Comparison of ENCODE assay signal across 8 mouse cellular contexts in genomic region chr6:83032769-83033191, GRCm38 (mm10). TPM values are rescaled to one million over a fixed set of nuclear protein-coding genes. Genes with fewer than 3 reads are reported as not detected.
DNase-seq lines count a peak whose midpoint lies in the region; ATAC-seq and TF ChIP-seq lines count a peak whose summit lies in the region.

No protein-coding gene starts in this region.

- TF ChIP-seq EP300 in MEL (IDR thresholded peaks at IDR 0.05; ENCODE audit: low read depth in 1 of 2, low read length in 2 of 2): no peak

- peak overlapping the region; percentile 82 for H3ac ChIP-seq in C2C12 (ENCODE audit: control insufficient read depth, insufficient read length, low read depth)

- H3K79me2 ChIP-seq in C2C12 (ENCODE audit: control insufficient read depth, insufficient read depth) (peaks cover 67% of the 10 kb centered on the region), MEL (ENCODE audit: control insufficient read depth, insufficient read depth, low read length, poor library complexity) (peaks cover 9% of the 10 kb centered on the region)

- peak overlapping the region; percentile 84 for H3K4me2 ChIP-seq in hindbrain, postnatal 0 days (ENCODE audit: low read depth, low read length)
- H3K4me2 ChIP-seq in neural tube, embryonic 13.5 days: peak overlapping the region; percentile 82

- H3K4me3 ChIP-seq in C2C12 (ENCODE audit: insufficient read depth, poor library complexity, severe bottlenecking): peak overlapping the region; percentile 79
- peak overlapping the region; percentile 94 to 98 for H3K4me3 ChIP-seq in MEL (ENCODE audit: control insufficient read depth in 1 of 2, insufficient read depth in 1 of 2, low read depth in 2 of 2, low read length in 2 of 2)
- peak overlapping the region; percentile 47 for H3K4me3 ChIP-seq in hindbrain, postnatal 0 days (ENCODE audit: low read length)
- peak overlapping the region; percentile 46 for H3K4me3 ChIP-seq in neural tube, embryonic 13.5 days

- peaks cover 0 to 5% of the 10 kb centered on the region in 2 experiments; a peak in 2 of 4 replicates for H3K4me1 ChIP-seq in MEL (ENCODE audit: control insufficient read depth in 1 of 2, insufficient read depth in 2 of 2, low read length in 2 of 2)
- H3K4me1 ChIP-seq in hindbrain, postnatal 0 days (ENCODE audit: insufficient read depth, low read length): 0 out of 2 replicates have a peak, but pooled peaks cover 8% of the 10 kb centered on the region
- H3K4me1 ChIP-seq in neural tube, embryonic 13.5 days (replicated peaks): peaks cover 22% of the 10 kb centered on the region

- no peaks in the 10 kb centered on the region for H3K27me3 ChIP-seq in C2C12 (ENCODE audit: control insufficient read depth, insufficient read depth, insufficient read length)
- no peaks in the 10 kb centered on the region; a peak in 1 of 4 replicates for H3K27me3 ChIP-seq in MEL (ENCODE audit: control insufficient read depth in 1 of 2, insufficient read depth in 2 of 2, low read length in 2 of 2)
- peaks cover 25% of the 10 kb centered on the region; the same call in 1 of the 2 replicates for H3K27me3 ChIP-seq in hindbrain, postnatal 0 days (ENCODE audit: insufficient read depth, low read length)
- H3K27me3 ChIP-seq in neural tube, embryonic 13.5 days: peaks cover 62% of the 10 kb centered on the region

- ATAC-seq in erythroblast, adult 5-6 weeks (replicated peaks; ENCODE audit: low FRiP score, poor library complexity, severe bottlenecking): peak; percentile 78
- ATAC-seq in hindbrain, postnatal 0 days: peak; percentile 46
- peak; percentile 44 for ATAC-seq in neural tube, embryonic 13.5 days (ENCODE audit: low read depth)

- no peak for TF ChIP-seq CTCF in C2C12 (IDR thresholded peaks at IDR 0.05; ENCODE audit: control insufficient read depth, insufficient read depth, insufficient read length)
- no peak for TF ChIP-seq CTCF in MEL (IDR thresholded peaks at IDR 0.05 in 2 of 3, conservative IDR thresholded peaks at IDR 0.05 in 1 of 3; ENCODE audit: control insufficient read depth in 1 of 3, insufficient read depth in 1 of 3, low read depth in 2 of 3, low read length in 3 of 3, poor library complexity in 1 of 3, severe bottlenecking in 1 of 3)
- TF ChIP-seq CTCF in hindbrain, postnatal 0 days (IDR thresholded peaks at IDR 0.05; ENCODE audit: low read depth): peak; percentile 26; the same call in 1 of the 2 replicates

- H3K9me3 ChIP-seq in MEL (replicated peaks; ENCODE audit: insufficient read depth, low read length): no peaks in the 10 kb centered on the region
- H3K9me3 ChIP-seq in hindbrain, postnatal 0 days (ENCODE audit: low read length): no peaks in the 10 kb centered on the region
- H3K9me3 ChIP-seq in neural tube, embryonic 13.5 days: no peaks in the 10 kb centered on the region

- TF ChIP-seq POLR2A in MEL (IDR thresholded peaks at IDR 0.05; ENCODE audit: control insufficient read depth in 1 of 2, insufficient read depth in 1 of 2, low read depth in 1 of 2, low read length in 2 of 2, poor library complexity in 1 of 2): no peak; a peak in 1 of 4 replicates

- no peak for TF ChIP-seq RAD21 in MEL (IDR thresholded peaks at IDR 0.05; ENCODE audit: low read depth, low read length)

- H3K9ac ChIP-seq in MEL (ENCODE audit: control insufficient read depth, low read depth, low read length, poor library complexity, severe bottlenecking): peak overlapping the region; percentile 96
- H3K9ac ChIP-seq in hindbrain, postnatal 0 days (replicated peaks; ENCODE audit: low read length): peak overlapping the region; percentile 40; the same call in 1 of the 2 replicates
- peak overlapping the region; percentile 65 for H3K9ac ChIP-seq in neural tube, embryonic 13.5 days

- under 1% methylated on average over 30 of the region's 31 CpGs for WGBS in hindbrain, postnatal 0 days
- under 1% methylated on average over 31 of the region's 31 CpGs for WGBS in neural tube, embryonic 13.5 days

- peak overlapping the region; percentile 56 for H3K27ac ChIP-seq in MEL (ENCODE audit: control insufficient read depth, low read depth, low read length)
- no peak overlapping the region for H3K27ac ChIP-seq in hindbrain, postnatal 0 days
- no peak overlapping the region for H3K27ac ChIP-seq in neural tube, embryonic 13.5 days (replicated peaks)

- peaks cover 41% of the 10 kb centered on the region for H3K36me3 ChIP-seq in C2C12 (ENCODE audit: control insufficient read depth, insufficient read depth)
- peaks cover 0 to 4% of the 10 kb centered on the region in 2 experiments; a peak in 2 of 4 replicates for H3K36me3 ChIP-seq in MEL (ENCODE audit: control insufficient read depth in 1 of 2, insufficient read depth in 2 of 2, low read length in 2 of 2)
- no peaks in the 10 kb centered on the region for H3K36me3 ChIP-seq in hindbrain, postnatal 0 days (ENCODE audit: insufficient read depth, low read length)
- no peaks in the 10 kb centered on the region for H3K36me3 ChIP-seq in neural tube, embryonic 13.5 days

- peak; percentile 62 for DNase-seq in MEL (ENCODE audit: low read depth, low spot score)
- DNase-seq in hindbrain, postnatal 0 days (ENCODE audit: low spot score): peak; percentile 15
- peak; percentile 50 for DNase-seq in lung, adult 18-20 months
- peak; percentile 50 for DNase-seq in urinary bladder, postnatal 14 days (ENCODE audit: low spot score)
- DNase-seq in layer of hippocampus, postnatal 25 days (ENCODE audit: extremely low spot score in 1 of 2, low spot score in 1 of 2): no peak

- H3K79me3 ChIP-seq in C2C12 (ENCODE audit: low read depth): peaks cover 38% of the 10 kb centered on the region

RNA-seq across cellular contexts. Expression of gene Dok1, which starts 0.5 kb away (rescaled TPM):
- polyA plus RNA-seq in C2C12 (2012; fragmentation: generic; extraction: Trizol) (80.8 TPM), MEL (2012; ENCODE audit: insufficient read depth in 1 of 2, insufficient read length in 2 of 2, low read depth in 1 of 2, low replicate concordance in 2 of 2, missing spikeins in 1 of 2) (10 to 100 TPM in 1 of 2 experiments, not detected in 1; 22.3 TPM)
- 17.9 and 18.7 TPM in 2 replicates for total RNA-seq in MEL (2012; rRNA removed)
- total RNA-seq in erythroblast, adult 5-6 weeks (2015; ENCODE audit: low replicate concordance): 11.3 and 19.4 TPM in 2 replicates
- total RNA-seq in erythroblast, adult 5-6 weeks (2017; ENCODE audit: low replicate concordance): 23.9 and 24.7 TPM in 2 replicates
- total RNA-seq in hindbrain, postnatal 0 days (2014; rRNA removed): 4.3 and 15.4 TPM in 2 replicates
- 1.8 and 2.5 TPM in 2 replicates for polyA plus RNA-seq in hindbrain, postnatal 0 days (2015; fragmentation: Nextera tagmentation; extraction: Ambion mirVana)
- 3.6 and 6.1 TPM in 2 replicates for polyA plus RNA-seq in neural tube, embryonic 13.5 days (2015; fragmentation: Nextera tagmentation; extraction: Ambion mirVana)
- 1 to 10 TPM; 1.9 to 2.5 TPM for total RNA-seq in layer of hippocampus, postnatal 25 days (2021)

RNA-seq across cellular contexts. Expression of gene Loxl3, which starts 1.2 kb away (rescaled TPM):
- 23.0 TPM for polyA plus RNA-seq in C2C12 (2012; fragmentation: generic; extraction: Trizol)
- total RNA-seq in MEL (2012; rRNA removed): 0.77 and 0.78 TPM in 2 replicates
- polyA plus RNA-seq in MEL (2012; ENCODE audit: insufficient read depth in 1 of 2, insufficient read length in 2 of 2, low read depth in 1 of 2, low replicate concordance in 2 of 2, missing spikeins in 1 of 2): 1 to 10 TPM in 1 of 2 experiments, not detected in 1; 1.0 TPM
- 1.5 and 2.9 TPM in 2 replicates for total RNA-seq in erythroblast, adult 5-6 weeks (2015; ENCODE audit: low replicate concordance)
- total RNA-seq in erythroblast, adult 5-6 weeks (2017; ENCODE audit: low replicate concordance): 3.2 and 3.6 TPM in 2 replicates
- 4.6 and 6.1 TPM in 2 replicates for total RNA-seq in hindbrain, postnatal 0 days (2014; rRNA removed)
- polyA plus RNA-seq in hindbrain, postnatal 0 days (2015; fragmentation: Nextera tagmentation; extraction: Ambion mirVana): 5.4 and 5.6 TPM in 2 replicates
- 7.9 and 10.4 TPM in 2 replicates for polyA plus RNA-seq in neural tube, embryonic 13.5 days (2015; fragmentation: Nextera tagmentation; extraction: Ambion mirVana)
- 1 to 10 TPM; 3.3 to 3.9 TPM for total RNA-seq in layer of hippocampus, postnatal 25 days (2021)

RNA-seq across cellular contexts. Expression of gene Aup1, which starts 21.5 kb away (rescaled TPM):
- polyA plus RNA-seq in C2C12 (2012; fragmentation: generic; extraction: Trizol) (166 TPM), MEL (2012; ENCODE audit: insufficient read depth in 1 of 2, insufficient read length in 2 of 2, low read depth in 1 of 2, low replicate concordance in 2 of 2, missing spikeins in 1 of 2) (100 to 1,000 TPM in 1 of 2 experiments, not detected in 1; 500 TPM)
- total RNA-seq in MEL (2012; rRNA removed): 206 and 259 TPM in 2 replicates
- total RNA-seq in erythroblast, adult 5-6 weeks (2015; ENCODE audit: low replicate concordance): 197 and 242 TPM in 2 replicates
- total RNA-seq in erythroblast, adult 5-6 weeks (2017; ENCODE audit: low replicate concordance): 212 and 218 TPM in 2 replicates
- total RNA-seq in hindbrain, postnatal 0 days (2014; rRNA removed): 185 and 219 TPM in 2 replicates
- polyA plus RNA-seq in hindbrain, postnatal 0 days (2015; fragmentation: Nextera tagmentation; extraction: Ambion mirVana): 136 and 148 TPM in 2 replicates
- 169 and 179 TPM in 2 replicates for polyA plus RNA-seq in neural tube, embryonic 13.5 days (2015; fragmentation: Nextera tagmentation; extraction: Ambion mirVana)
- total RNA-seq in layer of hippocampus, postnatal 25 days (2021): 100 to 1,000 TPM; 115 to 121 TPM

RNA-seq across cellular contexts. Expression of gene Htra2, which starts 22.3 kb away (rescaled TPM):
- polyA plus RNA-seq in C2C12 (2012; fragmentation: generic; extraction: Trizol) (119 TPM), MEL (2012; ENCODE audit: insufficient read depth in 1 of 2, insufficient read length in 2 of 2, low read depth in 1 of 2, low replicate concordance in 2 of 2, missing spikeins in 1 of 2) (100 to 1,000 TPM in 1 of 2 experiments, not detected in 1; 133 TPM)
- 95.1 and 107 TPM in 2 replicates for total RNA-seq in MEL (2012; rRNA removed)
- total RNA-seq in erythroblast, adult 5-6 weeks (2015; ENCODE audit: low replicate concordance): 69.4 and 97.8 TPM in 2 replicates
- 41.9 and 57.7 TPM in 2 replicates for total RNA-seq in erythroblast, adult 5-6 weeks (2017; ENCODE audit: low replicate concordance)
- total RNA-seq in hindbrain, postnatal 0 days (2014; rRNA removed): 48.4 and 54.2 TPM in 2 replicates
- polyA plus RNA-seq in hindbrain, postnatal 0 days (2015; fragmentation: Nextera tagmentation; extraction: Ambion mirVana): 82.9 and 88.2 TPM in 2 replicates
- polyA plus RNA-seq in neural tube, embryonic 13.5 days (2015; fragmentation: Nextera tagmentation; extraction: Ambion mirVana): 70.1 and 72.8 TPM in 2 replicates
- 10 to 100 TPM; 51.8 to 52.7 TPM for total RNA-seq in layer of hippocampus, postnatal 25 days (2021)

RNA-seq across cellular contexts. Expression of gene Dqx1, which starts 24.9 kb away (rescaled TPM):
- 0.15 TPM for polyA plus RNA-seq in C2C12 (2012; fragmentation: generic; extraction: Trizol)
- 1.3 TPM in 2 replicates for total RNA-seq in MEL (2012; rRNA removed)
- polyA plus RNA-seq in MEL (2012; ENCODE audit: insufficient read depth in 1 of 2, insufficient read length in 2 of 2, low read depth in 1 of 2, low replicate concordance in 2 of 2, missing spikeins in 1 of 2): 1 to 10 TPM in 1 of 2 experiments, not detected in 1; 3.4 TPM
- total RNA-seq in erythroblast, adult 5-6 weeks (2015; ENCODE audit: low replicate concordance): 1.7 and 3.5 TPM in 2 replicates
- 4.2 and 6.7 TPM in 2 replicates for total RNA-seq in erythroblast, adult 5-6 weeks (2017; ENCODE audit: low replicate concordance)
- total RNA-seq in hindbrain, postnatal 0 days (2014; rRNA removed): 0.50 TPM in 1 of 2 replicates, not detected in the other
- 0.36 and 0.42 TPM in 2 replicates for polyA plus RNA-seq in hindbrain, postnatal 0 days (2015; fragmentation: Nextera tagmentation; extraction: Ambion mirVana)
- polyA plus RNA-seq in neural tube, embryonic 13.5 days (2015; fragmentation: Nextera tagmentation; extraction: Ambion mirVana): 0.77 and 1.0 TPM in 2 replicates
- total RNA-seq in layer of hippocampus, postnatal 25 days (2021): 1 to 10 TPM in 1 of 2 experiments, under 1 TPM in 1; 0.81 to 1.1 TPM

Comparison
In these comparisons a context has a peak if more than half of its experiments do, and no peak if none do; other contexts are left out.
1. H3K4me3 ChIP-seq: peak in every context shown above with its lines; median percentile 96 in MEL; 79 in C2C12; 47 in hindbrain, postnatal 0 days; 46 in neural tube, embryonic 13.5 days.
2. DNase-seq: peak in MEL (single experiment), hindbrain, postnatal 0 days (single experiment), lung, adult 18-20 months (2 of 2) and urinary bladder, postnatal 14 days (single experiment); none in layer of hippocampus, postnatal 25 days (0 of 2).
3. H3K9ac ChIP-seq: peak in every context shown above with its lines; median percentile 96 in MEL; 65 in neural tube, embryonic 13.5 days; 40 in hindbrain, postnatal 0 days.
4. Peak in every context shown above with its lines, with median percentiles within 50 percentile points of each other: ATAC-seq.